Mouse (Mus musculus) ES-E14 (cell line): Measurements from ENCODE around the gene C2cd4a. TPM values are rescaled to one million over a fixed set of nuclear protein-coding genes. Genes with fewer than 3 reads are reported as not detected.

Source experiments
- DNase-seq: peaks from one replicate; pipeline ENCODE4 v3.0.0-alpha.2; 2013; ENCODE audit warnings: low read depth, low spot score
- H3K27ac ChIP-seq: 2 replicates; pipeline ENCODE4 v1.5.1; 2012; ENCODE audit warnings: low read depth, mild to moderate bottlenecking, low read length, moderate library complexity, mixed read lengths; ENCODE audit not compliant: poor library complexity, insufficient read depth, severe bottlenecking
- H3K36me3 ChIP-seq: 2 replicates; pipeline ENCODE4 v1.6.1; 2012; ENCODE audit warnings: mild to moderate bottlenecking, low read length, moderate library complexity, mixed read lengths; ENCODE audit not compliant: control insufficient read depth, poor library complexity, insufficient read depth, severe bottlenecking
- H3K4me1 ChIP-seq, 2 experiments: fragments of 150-350 bp in 1 of 2; sonication (generic) in 1 of 2; 2 replicates each; pipeline ENCODE4 v1.6.1; 2012; ENCODE audit warnings: low read length in 2 of 2, mild to moderate bottlenecking in 1 of 2, mixed read lengths in 1 of 2; ENCODE audit not compliant: control insufficient read depth in 2 of 2, insufficient read depth in 2 of 2, poor library complexity in 1 of 2
- H3K4me3 ChIP-seq, 2 experiments: fragments of 150-350 bp in 1 of 2; sonication (generic) in 1 of 2; 2 replicates each; pipeline ENCODE4 v1.5.1; 2012; ENCODE audit warnings: low read length in 2 of 2, low read depth in 1 of 2, mild to moderate bottlenecking in 1 of 2, mixed read lengths in 1 of 2; ENCODE audit not compliant: insufficient read depth in 1 of 2, poor library complexity in 1 of 2, severe bottlenecking in 1 of 2
- H3K9ac ChIP-seq: 2 replicates; pipeline ENCODE4 v1.6.1; 2012; ENCODE audit warnings: low read depth, mild to moderate bottlenecking, low read length, mixed read lengths; ENCODE audit not compliant: poor library complexity, insufficient read depth, severe bottlenecking
- H3K9me3 ChIP-seq: fragments of 150-350 bp; sonication (generic); 2 replicates; pipeline ENCODE4 v1.6.1; 2012; ENCODE audit warnings: low read depth, mild to moderate bottlenecking, low read length; ENCODE audit not compliant: control insufficient read depth, insufficient read depth
- CHD2 ChIP-seq: IDR thresholded peaks from 2 replicates; pipeline ENCODE4 v1.6.1; 2014; ENCODE audit warnings: mild to moderate bottlenecking, low read depth, low read length, inconsistent platforms
- HCFC1 ChIP-seq: IDR thresholded peaks from 2 replicates; pipeline ENCODE4 v1.6.1; 2012; ENCODE audit warnings: low read length, inconsistent platforms, borderline replicate concordance; ENCODE audit not compliant: insufficient read depth
- MAFK ChIP-seq: IDR thresholded peaks from 2 replicates; pipeline ENCODE4 v1.6.1; 2014; ENCODE audit warnings: mild to moderate bottlenecking, low read depth, low read length, inconsistent platforms; ENCODE audit not compliant: insufficient read depth
- ZC3H11A ChIP-seq: IDR thresholded peaks from 2 replicates; pipeline ENCODE4 v1.6.1; 2012; ENCODE audit warnings: low read depth, mild to moderate bottlenecking, inconsistent platforms, low read length, borderline replicate concordance
- ZNF384 ChIP-seq: IDR thresholded peaks from 2 replicates; pipeline ENCODE4 v1.6.1; 2012; ENCODE audit warnings: low read depth, low read length, inconsistent platforms
- in situ Hi-C, 2 experiments: fragments of 600-800 bp; cut with MboI; formaldehyde crosslinking; loops; one replicate each; pipeline ENCODE4 v1.15.1; 2025; ENCODE audit warnings: low sequenced_read_pairs in 2 of 2, inconsistent platforms in 1 of 2; ENCODE audit not compliant: unreplicated experiment in 2 of 2
- total RNA-seq: library from RNA; depleted of rRNA; stranded (reverse); fragments of 300-350 nt; gene quantifications from 2 replicates; pipeline ENCODE4 v1.2.3, GENCODE M21; 2012

The C2cd4a gene
- total RNA-seq, 1 experiment = not detected

DNA sequence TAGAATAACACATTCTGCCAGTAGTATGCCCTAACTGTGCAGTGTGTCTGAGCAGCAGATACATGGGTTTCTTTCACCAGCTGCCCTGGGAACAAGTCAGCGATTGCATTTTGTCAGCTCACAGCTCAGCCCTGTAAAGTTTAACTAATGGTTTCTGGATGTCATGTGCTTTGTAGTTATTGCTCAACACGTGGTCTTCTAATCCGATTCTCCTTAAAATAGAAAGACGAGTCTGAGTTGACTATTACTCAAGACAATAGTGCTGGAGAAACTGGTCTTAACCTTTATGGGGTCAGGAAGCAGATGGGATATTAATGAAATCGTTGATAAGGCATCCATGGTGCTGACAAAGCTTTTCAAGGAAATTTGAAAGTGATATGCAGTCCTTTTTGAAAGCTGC is 10.7 kb upstream of the C2cd4a start:
- Histone ChIP-seq H3K4me3 (no peak overlapping the region), H3K27ac (no peak overlapping the region), H3K4me1 (peaks cover 0 to 2% of the 10 kb centered on the region in 2 experiments; a peak in 1 of 4 replicates), H3K36me3 (no peaks in the 10 kb centered on the region), H3K9ac (no peak overlapping the region), H3K9me3 (no peaks in the 10 kb centered on the region)
- in situ Hi-C loops = no loop called here
- TF ChIP-seq MAFK = no peak
- TF ChIP-seq ZC3H11A = no peak
- no peak for TF ChIP-seq ZNF384
- TF ChIP-seq HCFC1 = no peak
- no peak for TF ChIP-seq CHD2
- no peak for DNase-seq

DNA sequence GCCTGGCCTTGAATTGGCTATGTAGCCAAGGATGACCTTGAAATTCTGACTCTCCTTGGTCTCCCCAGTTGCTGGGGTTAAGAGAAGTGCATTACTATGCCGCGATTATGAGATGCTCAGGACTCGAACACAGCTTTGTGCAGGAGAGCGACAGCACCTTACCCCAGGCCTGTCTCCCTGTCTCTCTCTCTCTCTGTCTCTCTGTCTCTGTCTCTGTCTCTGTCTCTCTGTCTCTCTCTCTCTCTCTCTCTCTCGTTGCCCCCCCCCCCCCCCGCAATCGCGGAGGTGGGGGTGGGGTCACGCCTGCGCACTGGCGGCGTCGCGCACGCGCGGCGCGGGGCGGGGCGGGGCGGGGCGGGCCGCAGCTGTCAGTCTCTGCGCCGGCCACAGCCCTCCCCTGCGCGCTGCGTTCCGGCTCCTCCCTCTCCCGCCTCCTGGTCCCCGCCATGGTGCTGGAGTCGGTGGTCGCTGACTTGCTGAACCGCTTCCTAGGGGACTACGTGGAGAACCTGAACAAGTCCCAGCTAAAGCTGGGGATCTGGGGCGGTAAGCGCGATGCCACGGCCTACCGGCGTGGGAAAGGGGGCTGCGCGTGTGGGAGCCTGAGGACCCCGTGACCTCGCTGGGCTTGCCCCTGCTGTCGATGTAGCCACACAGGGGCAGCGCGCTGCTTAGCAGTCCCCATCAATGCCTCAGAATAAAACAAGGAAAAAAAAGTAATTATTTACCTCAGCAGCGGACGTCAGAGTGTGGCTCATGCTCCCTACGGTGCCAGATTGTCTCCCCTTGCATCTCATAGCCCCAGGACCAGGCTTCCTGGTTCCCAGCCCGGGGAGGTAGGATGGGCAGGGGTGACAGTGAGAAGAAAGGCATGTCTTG is 8.1 kb upstream of the C2cd4a start, which contains the start of gene Vps13c:
Gene Vps13c, plus strand, starts transcription at position 416 of the 879 bp plus-strand sequence.
- in situ Hi-C loops = no loop called here
- Histone ChIP-seq H3K4me1 (peaks cover 0 to 2% of the 10 kb centered on the region in 2 experiments; a peak in 1 of 4 replicates), H3K27ac (no peak within 1 kb of the TSS), H3K9ac (peak within 1 kb of the TSS; percentile 92), H3K4me3 (peak within 1 kb of the TSS; percentile 97 to 98), H3K36me3 (no peaks in the 10 kb centered on the region), H3K9me3 (no peaks in the 10 kb centered on the region)
- TF ChIP-seq MAFK (no peak), ZNF384 (no peak), HCFC1 (no peak), ZC3H11A (no peak), CHD2 (no peak)
- DNase-seq = no peak

DNA sequence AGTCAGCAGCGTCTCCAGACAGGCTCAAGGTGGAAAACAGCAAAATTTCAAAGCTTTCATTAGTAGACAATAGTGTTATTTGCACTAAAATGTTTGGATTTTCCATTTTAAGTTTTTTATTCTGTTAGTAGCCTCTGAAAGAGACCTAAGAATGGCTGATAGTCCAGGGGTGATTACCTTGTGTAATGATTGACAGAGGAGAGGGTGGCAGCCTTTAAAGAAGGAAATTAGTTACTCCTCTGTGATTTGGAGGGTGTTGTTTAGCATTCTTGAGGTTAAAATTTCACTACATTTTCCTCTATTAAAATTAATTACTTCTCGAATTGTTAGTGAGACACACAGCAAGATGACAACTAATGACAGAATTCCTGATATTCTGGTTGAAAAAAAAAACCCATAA is 5.2 kb upstream of the C2cd4a start:
- H3K9me3 ChIP-seq = no peaks in the 10 kb centered on the region
- peaks cover under 1 to 3% of the 10 kb centered on the region in 2 experiments; a peak in 2 of 4 replicates for H3K4me1 ChIP-seq
- no peak for DNase-seq
- no peak overlapping the region for H3K9ac ChIP-seq
- in situ Hi-C loops = no loop called here
- TF ChIP-seq CHD2 = no peak
- TF ChIP-seq ZNF384 = no peak
- TF ChIP-seq MAFK = no peak
- no peak for TF ChIP-seq ZC3H11A
- TF ChIP-seq HCFC1 = no peak
- no peak overlapping the region for H3K4me3 ChIP-seq
- H3K36me3 ChIP-seq = no peaks in the 10 kb centered on the region
- H3K27ac ChIP-seq = no peak overlapping the region

DNA sequence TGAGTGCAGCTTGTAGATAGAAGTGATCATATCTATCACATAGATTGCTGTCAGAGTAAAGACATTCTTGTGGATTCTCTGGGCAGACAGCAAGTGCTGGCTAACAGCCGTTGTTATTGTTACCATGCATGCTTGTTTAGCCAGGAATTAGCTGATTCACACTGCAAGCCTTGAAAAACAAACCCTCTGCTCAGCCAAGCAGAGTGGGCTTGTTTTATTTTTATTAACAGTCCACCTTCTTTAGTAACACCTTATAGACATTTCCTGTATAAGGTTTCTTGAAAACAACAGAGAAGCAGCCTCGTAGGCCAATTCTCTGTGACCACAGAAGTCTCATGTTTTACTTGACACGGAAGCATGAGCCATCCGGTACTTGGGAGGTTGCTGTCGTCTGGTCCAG is 2.4 kb upstream of the C2cd4a start:
- Histone ChIP-seq H3K9ac (no peak overlapping the region), H3K9me3 (no peaks in the 10 kb centered on the region), H3K36me3 (no peaks in the 10 kb centered on the region), H3K4me3 (no peak overlapping the region), H3K4me1 (peaks cover 2% of the 10 kb centered on the region in 2 experiments; a peak in 2 of 4 replicates), H3K27ac (no peak overlapping the region)
- in situ Hi-C loops = no loop called here
- TF ChIP-seq MAFK (no peak), HCFC1 (no peak), CHD2 (no peak)
- DNase-seq = no peak
